Mouse (Mus musculus) heart, adult 2 months (tissue): ENCODE data around the gene Islr. TPM values are rescaled to one million over a fixed set of nuclear protein-coding genes. Genes with fewer than 3 reads are reported as not detected.

Experiments
- DNase-seq, 2 experiments: peaks; one replicate each; pipeline ENCODE4 v3.0.0; 2021
- H3K27ac ChIP-seq: fragments of 200-600 bp; 2 replicates; pipeline ENCODE4 v1.8.1; 2022
- H3K27me3 ChIP-seq: fragments of 200-500 bp; 2 replicates; pipeline ENCODE4 v1.6.1; 2012; ENCODE audit warnings: mild to moderate bottlenecking, low read length, inconsistent platforms, mixed read lengths; ENCODE audit not compliant: control insufficient read depth, insufficient read depth
- H3K36me3 ChIP-seq: fragments of 200-500 bp; 2 replicates; pipeline ENCODE4 v1.6.1; 2012; ENCODE audit warnings: low read length, inconsistent platforms; ENCODE audit not compliant: control insufficient read depth, insufficient read depth
- H3K4me1 ChIP-seq: fragments of 200-500 bp; 2 replicates; pipeline ENCODE4 v1.6.1; 2011; ENCODE audit warnings: low read length; ENCODE audit not compliant: control insufficient read depth, insufficient read depth
- H3K4me3 ChIP-seq: fragments of 200-600 bp; 2 replicates; pipeline ENCODE4 v1.8.1; 2022
- H3K79me2 ChIP-seq: fragments of 200-500 bp; replicated peaks from 2 replicates; pipeline ENCODE4 v1.6.1; 2012; ENCODE audit warnings: mild to moderate bottlenecking, inconsistent platforms, low read length, moderate library complexity, mixed read lengths; ENCODE audit not compliant: control insufficient read depth, insufficient read depth
- H3K9ac ChIP-seq: fragments of 200-500 bp; 2 replicates; pipeline ENCODE4 v1.6.1; 2012; ENCODE audit warnings: low read depth, mild to moderate bottlenecking, control low read depth, inconsistent platforms, low read length, mixed read lengths
- CTCF ChIP-seq: fragments of 200-600 bp; IDR thresholded peaks from 2 replicates; pipeline ENCODE4 v1.8.1; 2022; ENCODE audit warnings: antibody characterized with exemption, mild to moderate bottlenecking, moderate library complexity
- EP300 ChIP-seq: fragments of 200-500 bp; IDR thresholded peaks from 2 replicates; pipeline ENCODE4 v1.6.1; 2011; ENCODE audit warnings: low read depth, low read length, control low read depth; ENCODE audit not compliant: insufficient read depth
- POLR2A ChIP-seq: fragments of 200-500 bp; IDR thresholded peaks from 2 replicates; pipeline ENCODE4 v1.6.1; 2011; ENCODE audit warnings: mild to moderate bottlenecking, low read depth, low read length, control low read depth; ENCODE audit not compliant: insufficient read depth
- WGBS: fragments of 180-500 bp; shearing (Covaris S2); methylation state at CpG from one replicate; pipeline ENCODE4 v1.1.7; 2018; 5-methylcytosine and 5-hydroxymethylcytosine counted together
- intact Hi-C: fragments of 180-260 bp; cut with DNase I; formaldehyde crosslinking; loops from one replicate; pipeline ENCODE4 v1.15.1; 2025
- polyA plus RNA-seq: library from polyadenylated mRNA; depleted of rRNA; stranded (reverse); fragments of >200 nt; gene quantifications from 2 replicates; pipeline ENCODE4 v1.2.3, GENCODE M21; 2012
- total RNA-seq, 2 experiments: library from RNA; stranded (reverse); gene quantifications; 2 replicates each; pipeline ENCODE4 v1.2.3; 2021

The Islr gene
- total and polyA plus RNA-seq, 3 experiments, result 19.1 to 100.0 (median 29.8) TPM

- no peaks in the 10 kb centered on the region for H3K36me3 ChIP-seq
- H3K27ac ChIP-seq, result no peak overlapping the region
- H3K79me2 ChIP-seq, result no peaks in the 10 kb centered on the region
- 9% methylated on average over 14 of the region's 14 CpGs for WGBS
- no peaks in the 10 kb centered on the region for H3K4me1 ChIP-seq
- intact Hi-C loops, result no loop called here
- H3K9ac ChIP-seq, result no peak overlapping the region
- no peak overlapping the region for H3K4me3 ChIP-seq
- DNase-seq, result no peak
- peaks cover 23% of the 10 kb centered on the region for H3K27me3 ChIP-seq
- no peak for TF ChIP-seq CTCF
- no peak for TF ChIP-seq EP300
- no peak for TF ChIP-seq POLR2A
These were observed 8.0 kb downstream of the Islr start for GRCm38 (mm10) chr9:58196141-58196540.

DNA sequence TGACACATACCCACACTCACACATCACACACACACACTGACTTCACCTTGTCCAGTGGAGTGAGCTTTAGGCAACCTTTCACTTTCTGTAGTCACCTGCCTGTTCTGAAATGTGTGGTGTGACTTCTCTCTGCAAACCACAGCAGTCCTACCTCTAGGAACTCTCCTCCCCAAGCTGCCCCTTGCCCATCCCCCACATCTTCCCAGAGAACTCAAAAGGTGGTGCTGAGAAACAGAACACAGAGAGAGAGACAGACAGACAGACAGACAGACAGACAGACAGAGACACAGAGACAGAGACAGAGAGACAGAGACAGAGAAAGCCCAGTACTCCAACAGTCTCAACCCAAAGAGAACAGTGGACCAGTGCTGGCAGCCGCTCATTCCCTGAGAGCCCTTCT is 8.4 kb downstream of the Islr start:
- H3K36me3 ChIP-seq, result no peaks in the 10 kb centered on the region
- WGBS, result 40% methylated on average over 1 of the region's 1 CpGs
- H3K9ac ChIP-seq, result no peak overlapping the region
- no peak overlapping the region for H3K4me3 ChIP-seq
- no peaks in the 10 kb centered on the region for H3K4me1 ChIP-seq
- H3K27ac ChIP-seq, result no peak overlapping the region
- TF ChIP-seq CTCF (no peak), EP300 (no peak)
- no peaks in the 10 kb centered on the region for H3K79me2 ChIP-seq
- H3K27me3 ChIP-seq, result peaks cover 20% of the 10 kb centered on the region
- intact Hi-C loops, result no loop called here
- no peak for DNase-seq

GRCm38 (mm10) chr9:58194222-58194621 is 9.9 kb downstream of the Islr start:
- DNase-seq, result no peak
- TF ChIP-seq POLR2A, result no peak
- no peak for TF ChIP-seq EP300
- no peak for TF ChIP-seq CTCF
- no peaks in the 10 kb centered on the region for H3K36me3 ChIP-seq
- H3K79me2 ChIP-seq, result no peaks in the 10 kb centered on the region
- intact Hi-C loops, result no loop called here
- peaks cover 19% of the 10 kb centered on the region for H3K27me3 ChIP-seq
- H3K27ac ChIP-seq, result no peak overlapping the region
- 64% methylated on average over 9 of the region's 9 CpGs for WGBS
- H3K9ac ChIP-seq, result no peak overlapping the region
- H3K4me1 ChIP-seq, result no peaks in the 10 kb centered on the region
- no peak overlapping the region for H3K4me3 ChIP-seq

DNA sequence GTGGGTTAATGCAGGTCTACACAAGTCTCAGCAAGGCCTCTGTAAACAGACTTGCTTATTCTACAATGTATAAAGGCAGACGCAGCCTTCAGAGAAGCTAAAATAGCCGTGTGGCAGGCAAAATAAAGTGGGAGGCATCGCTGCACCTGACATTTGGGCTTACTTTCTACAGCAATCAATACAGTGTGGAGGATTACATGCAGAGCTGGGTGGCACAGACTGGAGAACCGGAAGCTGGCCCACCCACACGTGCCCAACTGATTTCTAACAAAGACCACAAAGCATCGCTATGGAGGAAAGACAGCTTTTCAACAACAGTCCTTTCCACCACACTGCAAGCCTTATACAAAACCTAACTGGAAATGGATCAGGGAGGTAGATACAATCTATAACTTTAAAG is 19.6 kb downstream of the Islr start:
- no peak for TF ChIP-seq CTCF
- TF ChIP-seq POLR2A, result no peak
- no peak for TF ChIP-seq EP300
- WGBS, result 80% methylated on average over 6 of the region's 6 CpGs

GRCm38 (mm10) chr9:58179390-58179789 is 24.7 kb downstream of the Islr start:
- 93% methylated on average over 2 of the region's 2 CpGs for WGBS
- intact Hi-C loops, result no loop called here
- H3K9ac ChIP-seq, result no peak overlapping the region
- H3K36me3 ChIP-seq, result no peaks in the 10 kb centered on the region
- H3K27ac ChIP-seq, result no peak overlapping the region
- no peak for DNase-seq
- no peak for TF ChIP-seq POLR2A
- no peak for TF ChIP-seq EP300
- no peak for TF ChIP-seq CTCF
- H3K79me2 ChIP-seq, result no peaks in the 10 kb centered on the region
- no peak overlapping the region for H3K4me3 ChIP-seq
- H3K27me3 ChIP-seq, result no peaks in the 10 kb centered on the region
- no peaks in the 10 kb centered on the region for H3K4me1 ChIP-seq

More for the DNA sequence above, 19.6 kb downstream of the Islr start:
- intact Hi-C loops, result no loop called here
- Histone ChIP-seq H3K4me3 (no peak overlapping the region), H3K9ac (no peak overlapping the region), H3K4me1 (no peaks in the 10 kb centered on the region), H3K36me3 (no peaks in the 10 kb centered on the region), H3K79me2 (no peaks in the 10 kb centered on the region), H3K27ac (no peak overlapping the region), H3K27me3 (0 out of 2 replicates have a peak, but pooled peaks cover 1% of the 10 kb centered on the region)
- DNase-seq, result no peak

DNA sequence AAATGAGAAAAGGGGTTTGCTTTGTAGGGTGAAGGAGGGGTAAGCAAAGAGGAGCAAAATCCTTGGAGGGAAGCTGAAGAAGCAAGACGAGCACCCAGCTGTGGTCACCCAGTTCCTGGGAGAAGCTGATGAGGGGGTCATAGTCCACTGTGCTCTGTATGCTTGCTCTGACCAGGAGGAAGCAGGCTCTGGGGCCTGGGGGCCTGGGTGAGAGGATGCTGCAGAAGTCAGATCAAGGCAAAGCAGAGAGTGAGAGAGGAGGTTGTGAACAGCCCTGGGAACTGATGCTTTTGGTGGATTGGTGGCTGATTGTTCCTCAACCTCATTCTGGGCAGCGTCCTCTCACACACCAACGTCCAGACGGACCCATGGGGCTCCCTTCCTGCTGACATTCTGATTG is 26.9 kb downstream of the Islr start:
- 71% methylated on average over 4 of the region's 4 CpGs for WGBS
- TF ChIP-seq POLR2A, result no peak
- TF ChIP-seq CTCF, result no peak
- TF ChIP-seq EP300, result no peak
- intact Hi-C loops, result no loop called here
- Histone ChIP-seq H3K27ac (no peak overlapping the region), H3K4me3 (no peak overlapping the region), H3K27me3 (no peaks in the 10 kb centered on the region), H3K9ac (no peak overlapping the region), H3K36me3 (no peaks in the 10 kb centered on the region), H3K4me1 (no peaks in the 10 kb centered on the region), H3K79me2 (no peaks in the 10 kb centered on the region)
- no peak for DNase-seq
